ENCODE assay signal across 8 mouse cellular contexts in genomic region chr8:83621691-83622388, GRCm38 (mm10). TPM values are rescaled to one million over a fixed set of nuclear protein-coding genes. Genes with fewer than 3 reads are reported as not detected.
DNase-seq lines count a peak whose midpoint lies in the region; ATAC-seq and TF ChIP-seq lines count a peak whose summit lies in the region.

No protein-coding gene starts in this region.

- H3K4me3 ChIP-seq in neural tube, embryonic 11.5 days (ENCODE audit: low read depth, low read length): peak overlapping the region; percentile 31
- peak overlapping the region; percentile 32 for H3K4me3 ChIP-seq in limb, embryonic 14.5 days (replicated peaks; ENCODE audit: low read length)
- peak overlapping the region; percentile 42 for H3K4me3 ChIP-seq in stomach, embryonic 16.5 days (replicated peaks; ENCODE audit: low read length)

- no peak for TF ChIP-seq POLR2A in limb, embryonic 14.5 days (IDR thresholded peaks at IDR 0.05; ENCODE audit: borderline replicate concordance, extremely low read depth, insufficient read depth, insufficient read length)

- H3K27ac ChIP-seq in neural tube, embryonic 11.5 days (ENCODE audit: low read depth, low read length): no peak overlapping the region
- H3K27ac ChIP-seq in limb, embryonic 14.5 days (replicated peaks; ENCODE audit: low read depth, low read length): no peak overlapping the region
- no peak overlapping the region for H3K27ac ChIP-seq in stomach, embryonic 16.5 days (ENCODE audit: low read length)

- no peaks in the 10 kb centered on the region for H3K27me3 ChIP-seq in neural tube, embryonic 11.5 days (ENCODE audit: control insufficient read depth, insufficient read depth, low read length)
- no peaks in the 10 kb centered on the region for H3K27me3 ChIP-seq in limb, embryonic 14.5 days (ENCODE audit: control insufficient read depth, insufficient read depth, low read length)
- H3K27me3 ChIP-seq in stomach, embryonic 16.5 days (ENCODE audit: control insufficient read depth, insufficient read depth, low read length): no peaks in the 10 kb centered on the region

- H3K36me3 ChIP-seq in neural tube, embryonic 11.5 days (ENCODE audit: control insufficient read depth, insufficient read depth, low read length): no peaks in the 10 kb centered on the region
- H3K36me3 ChIP-seq in limb, embryonic 14.5 days (ENCODE audit: control insufficient read depth, insufficient read depth, low read length): no peaks in the 10 kb centered on the region
- H3K36me3 ChIP-seq in stomach, embryonic 16.5 days (ENCODE audit: control insufficient read depth, insufficient read depth, low read length): no peaks in the 10 kb centered on the region

- peak overlapping the region; percentile 62 for H3K9ac ChIP-seq in neural tube, embryonic 11.5 days (ENCODE audit: low read length)
- H3K9ac ChIP-seq in limb, embryonic 14.5 days (ENCODE audit: low read depth, low read length, severe bottlenecking): peak overlapping the region; percentile 40
- peak overlapping the region; percentile 69 for H3K9ac ChIP-seq in stomach, embryonic 16.5 days (ENCODE audit: low read length)

- no peaks in the 10 kb centered on the region for H3K4me1 ChIP-seq in neural tube, embryonic 11.5 days (ENCODE audit: control insufficient read depth, insufficient read depth, low read length)
- no peaks in the 10 kb centered on the region for H3K4me1 ChIP-seq in limb, embryonic 14.5 days (ENCODE audit: control insufficient read depth, insufficient read depth, low read length)
- H3K4me1 ChIP-seq in stomach, embryonic 16.5 days (ENCODE audit: control insufficient read depth, insufficient read depth, low read length): no peaks in the 10 kb centered on the region

- no peak for DNase-seq in cerebellum, adult 11-12 months
- DNase-seq in neural tube, embryonic 11.5 days (ENCODE audit: low spot score): no peak
- no peak for DNase-seq in neural tube, embryonic 10.5 days (ENCODE audit: extremely low spot score, low spot score)
- no peak for DNase-seq in limb, embryonic 14.5 days (ENCODE audit: low spot score)
- DNase-seq in adrenal gland, postnatal 10 days: no peak
- no peak for DNase-seq in urinary bladder, postnatal 25 days (ENCODE audit: low spot score)

- peak overlapping the region; percentile 70 for H3K4me2 ChIP-seq in neural tube, embryonic 11.5 days (ENCODE audit: low read depth)
- H3K4me2 ChIP-seq in limb, embryonic 14.5 days (replicated peaks; ENCODE audit: low read depth, low read length, severe bottlenecking): peak overlapping the region; percentile 58
- peak overlapping the region; percentile 72 for H3K4me2 ChIP-seq in stomach, embryonic 16.5 days (ENCODE audit: low read depth, low read length)

- WGBS in neural tube, embryonic 11.5 days: 53% methylated on average over 15 of the region's 15 CpGs
- WGBS in limb, embryonic 14.5 days: 46% methylated on average over 15 of the region's 15 CpGs
- 52% methylated on average over 15 of the region's 15 CpGs for WGBS in stomach, embryonic 16.5 days

- ATAC-seq in cerebellum, adult (ENCODE audit: insufficient number of reproducible peaks, low FRiP score, low TSS enrichment): peak; percentile 63; the same call in 1 of the 2 replicates
- ATAC-seq in neural tube, embryonic 11.5 days (ENCODE audit: insufficient read depth, low FRiP score, low TSS enrichment): peak; percentile 33
- peak; percentile 38 for ATAC-seq in limb, embryonic 14.5 days (ENCODE audit: low FRiP score, low read depth)
- ATAC-seq in stomach, embryonic 16.5 days (ENCODE audit: insufficient read depth, low FRiP score): no peak

- no peaks in the 10 kb centered on the region for H3K9me3 ChIP-seq in neural tube, embryonic 11.5 days (ENCODE audit: control insufficient read depth, low read length)
- H3K9me3 ChIP-seq in limb, embryonic 14.5 days (ENCODE audit: control insufficient read depth, low read length): no peaks in the 10 kb centered on the region
- H3K9me3 ChIP-seq in stomach, embryonic 16.5 days (replicated peaks; ENCODE audit: control insufficient read depth, low read length): no peaks in the 10 kb centered on the region

RNA-seq across cellular contexts. Expression of gene Dnajb1, which starts 13.8 kb away (rescaled TPM):
- polyA plus RNA-seq in neural tube, embryonic 11.5 days (2014; fragmentation: Nextera tagmentation; extraction: Ambion mirVana): 64.9 and 68.9 TPM in 2 replicates
- polyA plus RNA-seq in limb, embryonic 14.5 days (2012; rRNA removed): 42.6 and 43.7 TPM in 2 replicates
- 51.3 and 58.9 TPM in 2 replicates for polyA plus RNA-seq in limb, embryonic 14.5 days (2014; fragmentation: Nextera tagmentation; extraction: Ambion mirVana)
- polyA plus RNA-seq in stomach, embryonic 16.5 days (2015; fragmentation: Nextera tagmentation; extraction: Ambion mirVana): 69.6 and 74.3 TPM in 2 replicates
- total RNA-seq in adrenal gland, postnatal 10 days (2021): 10 to 100 TPM; 24.7 to 28.8 TPM

RNA-seq across cellular contexts. Expression of gene Tecr, which starts 14.1 kb away (rescaled TPM):
- polyA plus RNA-seq in neural tube, embryonic 11.5 days (2014; fragmentation: Nextera tagmentation; extraction: Ambion mirVana): 734 and 760 TPM in 2 replicates
- 595 and 783 TPM in 2 replicates for polyA plus RNA-seq in limb, embryonic 14.5 days (2012; rRNA removed)
- polyA plus RNA-seq in limb, embryonic 14.5 days (2014; fragmentation: Nextera tagmentation; extraction: Ambion mirVana): 586 and 589 TPM in 2 replicates
- 503 and 554 TPM in 2 replicates for polyA plus RNA-seq in stomach, embryonic 16.5 days (2015; fragmentation: Nextera tagmentation; extraction: Ambion mirVana)
- total RNA-seq in adrenal gland, postnatal 10 days (2021): 100 to 1,000 TPM; 305 to 336 TPM

RNA-seq across cellular contexts. Expression of gene Gipc1, which starts 30.6 kb away (rescaled TPM):
- polyA plus RNA-seq in neural tube, embryonic 11.5 days (2014; fragmentation: Nextera tagmentation; extraction: Ambion mirVana): 174 and 181 TPM in 2 replicates
- polyA plus RNA-seq in limb, embryonic 14.5 days (2012; rRNA removed): 100 and 102 TPM in 2 replicates
- 134 and 138 TPM in 2 replicates for polyA plus RNA-seq in limb, embryonic 14.5 days (2014; fragmentation: Nextera tagmentation; extraction: Ambion mirVana)
- polyA plus RNA-seq in stomach, embryonic 16.5 days (2015; fragmentation: Nextera tagmentation; extraction: Ambion mirVana): 190 TPM in 2 replicates
- 10 to 100 TPM; 51.4 to 52.5 TPM for total RNA-seq in adrenal gland, postnatal 10 days (2021)

RNA-seq across cellular contexts. Expression of gene Ptger1, which starts 44.6 kb away (rescaled TPM):
- 0.34 and 1.1 TPM in 2 replicates for polyA plus RNA-seq in neural tube, embryonic 11.5 days (2014; fragmentation: Nextera tagmentation; extraction: Ambion mirVana)
- polyA plus RNA-seq in limb, embryonic 14.5 days (2012; rRNA removed): 2.7 and 2.8 TPM in 2 replicates
- 0.40 and 0.83 TPM in 2 replicates for polyA plus RNA-seq in limb, embryonic 14.5 days (2014; fragmentation: Nextera tagmentation; extraction: Ambion mirVana)
- 5.7 and 6.3 TPM in 2 replicates for polyA plus RNA-seq in stomach, embryonic 16.5 days (2015; fragmentation: Nextera tagmentation; extraction: Ambion mirVana)
- 1 to 10 TPM in 1 of 2 experiments, under 1 TPM in 1; 0.75 to 1.4 TPM for total RNA-seq in adrenal gland, postnatal 10 days (2021)

RNA-seq across cellular contexts. Expression of gene Ndufb7, which starts 55.4 kb away (rescaled TPM):
- 326 and 331 TPM in 2 replicates for polyA plus RNA-seq in neural tube, embryonic 11.5 days (2014; fragmentation: Nextera tagmentation; extraction: Ambion mirVana)
- polyA plus RNA-seq in limb, embryonic 14.5 days (2012; rRNA removed): 237 and 248 TPM in 2 replicates
- polyA plus RNA-seq in limb, embryonic 14.5 days (2014; fragmentation: Nextera tagmentation; extraction: Ambion mirVana): 298 and 313 TPM in 2 replicates
- 285 and 326 TPM in 2 replicates for polyA plus RNA-seq in stomach, embryonic 16.5 days (2015; fragmentation: Nextera tagmentation; extraction: Ambion mirVana)
- 100 to 1,000 TPM; 340 to 396 TPM for total RNA-seq in adrenal gland, postnatal 10 days (2021)
